Mouse (Mus musculus) hindbrain, embryonic 11.5 days (tissue): ENCODE results near the gene Sergef. TPM values are rescaled to one million over a fixed set of nuclear protein-coding genes. Genes with fewer than 3 reads are reported as not detected.

ENCODE experiments used
- ATAC-seq: fragments of 200-750 bp; cut with Nextera tagmentation; 2 replicates; pipeline ENCODE4 v1.8.0; 2017; ENCODE audit warnings: mild to moderate bottlenecking, moderate TSS enrichment, moderate library complexity; ENCODE audit not compliant: low FRiP score
- DNase-seq: peaks from one replicate; pipeline ENCODE4 v3.0.0-alpha.2; 2015; ENCODE audit warnings: low spot score
- H3K27ac ChIP-seq: fragments of 300-500 bp; sonication (generic); 2 replicates; pipeline ENCODE4 v1.5.1; 2014; ENCODE audit warnings: mild to moderate bottlenecking, low read depth, low read length
- H3K27me3 ChIP-seq: fragments of 300-500 bp; sonication (generic); 2 replicates; pipeline ENCODE4 v1.6.1; 2014; ENCODE audit warnings: mild to moderate bottlenecking, low read length, moderate library complexity, mixed read lengths; ENCODE audit not compliant: control insufficient read depth, insufficient read depth
- H3K36me3 ChIP-seq: fragments of 300-500 bp; sonication (generic); 2 replicates; pipeline ENCODE4 v1.6.1; 2014; ENCODE audit warnings: mild to moderate bottlenecking, low read length, moderate library complexity, mixed read lengths; ENCODE audit not compliant: control insufficient read depth, insufficient read depth
- H3K4me1 ChIP-seq: fragments of 300-500 bp; sonication (generic); replicated peaks from 2 replicates; pipeline ENCODE4 v1.6.1; 2014; ENCODE audit warnings: low read length, mixed read lengths; ENCODE audit not compliant: control insufficient read depth, insufficient read depth
- H3K4me2 ChIP-seq: fragments of 300-500 bp; sonication (generic); replicated peaks from 2 replicates; pipeline ENCODE4 v1.6.1; 2014; ENCODE audit warnings: mild to moderate bottlenecking, low read depth, low read length
- H3K4me3 ChIP-seq: fragments of 300-500 bp; sonication (generic); 2 replicates; pipeline ENCODE4 v1.5.1; 2014; ENCODE audit warnings: low read depth, low read length
- H3K9ac ChIP-seq: fragments of 300-500 bp; sonication (generic); 2 replicates; pipeline ENCODE4 v1.6.1; 2014; ENCODE audit warnings: low read depth, low read length
- H3K9me3 ChIP-seq: fragments of 300-500 bp; sonication (generic); 2 replicates; pipeline ENCODE4 v1.6.1; 2016; ENCODE audit warnings: low read length; ENCODE audit not compliant: control insufficient read depth
- WGBS: fragments of 180-500 bp; shearing (Covaris S2); extraction: QIAGEN DNeasy Blood & Tissue Kit; methylation state at CpG from one replicate; pipeline ENCODE4 v1.1.7; 2014; 5-methylcytosine and 5-hydroxymethylcytosine counted together
- polyA plus RNA-seq: library from polyadenylated mRNA; unstranded; fragments of >200 nt; fragmentation: Nextera tagmentation; extraction: Ambion mirVana; gene quantifications from 2 replicates; pipeline ENCODE4 v1.2.1, GENCODE M21; 2014

Gene Sergef
- polyA plus RNA-seq, 1 experiment from 2014 or later = 16.0 TPM

DNA sequence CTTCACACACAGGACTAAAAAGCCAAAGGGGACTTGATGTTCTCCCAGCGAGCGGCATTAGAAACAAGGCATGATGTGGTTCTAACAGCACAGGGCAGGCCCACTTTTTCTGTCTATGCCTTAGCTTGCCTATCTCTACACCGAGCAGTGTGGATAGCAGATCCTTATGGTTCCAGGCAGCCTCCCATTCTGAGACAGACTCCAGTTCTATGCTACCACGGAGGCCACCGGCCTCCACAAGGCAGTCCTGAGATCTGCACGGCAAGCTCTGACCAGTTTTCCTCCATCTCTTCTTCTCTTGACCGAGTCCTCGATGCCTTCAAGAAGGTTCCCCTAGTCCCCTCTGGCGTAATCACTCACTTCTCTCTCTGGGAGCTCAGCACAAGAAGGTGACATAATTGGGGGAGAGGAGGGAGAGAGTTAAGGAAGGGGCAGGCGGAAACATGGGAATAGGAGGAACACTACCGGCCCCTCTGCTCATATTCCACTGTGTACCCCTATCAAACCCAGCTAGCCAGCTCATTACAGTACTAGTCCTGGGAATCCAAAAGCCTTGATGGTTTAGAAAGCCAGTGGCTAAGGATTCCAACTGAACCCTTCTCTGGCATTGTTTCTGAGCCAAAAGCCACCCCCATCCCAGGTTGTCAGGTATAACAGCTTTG is 104.7 kb downstream of the Sergef start:
- DNase-seq = no peak
- no peak overlapping the region for H3K9ac ChIP-seq
- no peak overlapping the region for H3K27ac ChIP-seq
- no peaks in the 10 kb centered on the region for H3K36me3 ChIP-seq
- ATAC-seq = no peak
- no peaks in the 10 kb centered on the region for H3K9me3 ChIP-seq
- no peak overlapping the region for H3K4me2 ChIP-seq
- H3K27me3 ChIP-seq = no peaks in the 10 kb centered on the region
- no peak overlapping the region for H3K4me3 ChIP-seq
- 79% methylated on average over 11 of the region's 11 CpGs for WGBS
- H3K4me1 ChIP-seq = 0 out of 2 replicates have a peak, but pooled peaks cover 4% of the 10 kb centered on the region

DNA sequence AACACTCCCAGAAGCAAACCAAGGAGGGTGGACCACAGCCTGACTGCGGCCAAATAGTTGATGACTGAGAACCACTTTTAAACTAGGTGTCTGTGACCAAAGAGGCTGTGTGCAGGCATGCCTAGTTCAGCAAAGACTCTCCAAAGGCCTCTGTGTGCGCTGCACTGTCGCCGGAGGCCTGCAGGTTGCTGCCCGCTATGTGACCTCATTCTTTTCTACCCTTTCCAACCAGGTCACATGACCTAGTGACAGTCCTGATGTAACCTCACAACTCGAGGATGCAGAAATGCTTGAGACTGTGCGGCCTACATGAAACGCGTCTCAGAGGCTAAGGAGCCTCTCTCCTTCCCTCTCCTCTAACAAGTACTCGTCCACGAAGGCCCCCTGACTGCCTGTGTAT is 106.1 kb downstream of the Sergef start:
- no peak for DNase-seq

DNA sequence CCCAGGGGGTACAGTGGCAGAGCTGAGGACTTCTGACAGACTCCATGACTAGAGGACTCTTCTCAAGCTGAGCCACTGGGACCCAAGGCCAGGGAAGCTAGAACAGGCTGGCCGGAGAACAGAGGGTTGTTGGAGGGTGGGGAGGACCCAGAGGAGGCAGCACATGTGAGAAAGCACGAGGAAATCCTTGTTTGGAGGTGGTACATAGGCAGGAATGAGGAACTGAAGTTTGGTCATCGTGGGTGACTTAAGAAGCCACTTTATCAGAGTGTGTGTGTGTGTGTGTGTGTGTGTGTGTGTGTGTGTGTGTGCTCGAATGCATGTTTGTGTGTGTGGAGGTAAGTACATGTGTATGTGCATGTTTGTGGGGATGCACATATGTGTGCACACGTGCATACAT is 108.3 kb downstream of the Sergef start:
- Histone ChIP-seq H3K4me2 (no peak overlapping the region), H3K9me3 (no peaks in the 10 kb centered on the region), H3K36me3 (no peaks in the 10 kb centered on the region), H3K27ac (no peak overlapping the region), H3K27me3 (no peaks in the 10 kb centered on the region), H3K4me1 (0 out of 2 replicates have a peak, but pooled peaks cover 4% of the 10 kb centered on the region), H3K4me3 (no peak overlapping the region), H3K9ac (no peak overlapping the region)
- ATAC-seq (no peak), DNase-seq (no peak)
- 85% methylated on average over 5 of the region's 5 CpGs for WGBS

More for the DNA sequence above, 106.1 kb downstream of the Sergef start:
- Histone ChIP-seq H3K4me3 (no peak overlapping the region), H3K27me3 (no peaks in the 10 kb centered on the region), H3K27ac (no peak overlapping the region), H3K9me3 (no peaks in the 10 kb centered on the region), H3K36me3 (no peaks in the 10 kb centered on the region), H3K4me2 (no peak overlapping the region), H3K4me1 (0 out of 2 replicates have a peak, but pooled peaks cover 4% of the 10 kb centered on the region), H3K9ac (no peak overlapping the region)
- ATAC-seq = no peak
- 75% methylated on average over 11 of the region's 11 CpGs for WGBS

DNA sequence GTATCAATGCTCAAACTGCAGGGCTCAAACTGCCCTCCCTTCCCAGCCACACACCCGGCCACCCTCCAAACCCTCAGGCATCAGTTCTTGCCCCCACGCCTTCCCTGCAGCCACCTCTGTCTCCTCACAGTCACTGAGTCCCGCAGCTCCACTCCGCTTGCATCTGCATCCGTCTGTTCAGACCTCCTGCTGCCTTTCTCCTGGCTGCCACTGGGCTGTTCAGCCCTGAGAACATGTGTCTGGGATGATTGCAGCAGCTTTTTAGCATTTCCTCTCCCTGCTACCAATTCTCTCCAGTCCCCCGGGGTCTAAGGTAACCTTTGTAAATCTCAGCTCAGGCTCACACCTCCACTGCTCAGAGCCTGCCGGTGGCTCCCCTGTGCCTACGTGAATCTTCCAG is 109.7 kb downstream of the Sergef start:
- WGBS = 56% methylated on average over 8 of the region's 8 CpGs
- DNase-seq (no peak), ATAC-seq (no peak)
- Histone ChIP-seq H3K27ac (no peak overlapping the region), H3K4me1 (no peaks in the 10 kb centered on the region), H3K27me3 (no peaks in the 10 kb centered on the region), H3K4me3 (no peak overlapping the region), H3K4me2 (no peak overlapping the region), H3K9me3 (no peaks in the 10 kb centered on the region), H3K9ac (no peak overlapping the region), H3K36me3 (no peaks in the 10 kb centered on the region)

DNA sequence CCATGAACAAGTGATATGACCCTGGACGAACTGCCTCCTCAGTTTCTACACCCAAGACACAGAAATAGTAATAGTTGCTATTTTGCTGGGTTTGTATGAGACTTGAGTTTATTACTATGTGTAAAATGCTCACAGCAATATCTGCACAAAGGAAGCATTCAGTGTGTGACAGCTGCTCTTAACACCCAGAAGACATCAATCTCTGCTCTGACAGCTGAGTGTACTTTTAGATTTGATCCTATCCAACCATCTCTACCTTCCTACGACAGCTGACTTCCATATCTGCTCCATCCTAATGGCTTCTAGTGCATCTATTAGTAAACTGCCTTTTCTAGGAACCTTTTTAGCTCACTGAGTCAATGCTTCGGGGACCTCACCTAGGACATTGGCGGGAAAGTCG is 110.3 kb downstream of the Sergef start:
- H3K4me1 ChIP-seq = no peaks in the 10 kb centered on the region
- no peak overlapping the region for H3K9ac ChIP-seq
- H3K4me3 ChIP-seq = no peak overlapping the region
- H3K9me3 ChIP-seq = no peaks in the 10 kb centered on the region
- no peaks in the 10 kb centered on the region for H3K27me3 ChIP-seq
- H3K36me3 ChIP-seq = no peaks in the 10 kb centered on the region
- H3K27ac ChIP-seq = no peak overlapping the region
- 90% methylated on average over 5 of the region's 5 CpGs for WGBS
- DNase-seq (no peak), ATAC-seq (no peak)
- no peak overlapping the region for H3K4me2 ChIP-seq

DNA sequence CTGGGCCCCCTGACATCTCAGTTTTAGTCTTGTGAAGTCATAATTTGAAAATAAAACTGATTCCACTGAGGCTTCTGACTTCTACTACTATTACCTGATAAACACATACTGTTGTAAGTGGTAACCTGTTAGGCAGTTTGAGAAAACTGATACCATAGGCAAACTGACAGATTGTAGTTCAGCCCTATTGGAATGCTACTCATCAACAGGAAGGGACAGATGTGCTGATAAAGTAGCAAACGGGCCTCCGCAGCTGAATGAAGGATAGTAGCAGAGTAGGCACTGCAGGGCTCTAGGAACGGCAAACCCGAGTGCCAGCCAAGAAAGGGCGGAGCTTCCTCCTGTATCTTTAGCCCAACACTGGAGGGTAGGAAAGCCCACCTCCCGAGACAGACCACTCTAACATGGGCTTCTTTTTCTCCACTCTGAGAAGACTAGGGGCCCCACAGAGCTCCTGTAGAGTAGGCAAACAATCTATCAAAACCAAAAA is 112.9 kb downstream of the Sergef start:
- Histone ChIP-seq H3K4me3 (no peak overlapping the region), H3K4me1 (no peaks in the 10 kb centered on the region), H3K9ac (no peak overlapping the region), H3K9me3 (no peaks in the 10 kb centered on the region), H3K4me2 (no peak overlapping the region), H3K36me3 (no peaks in the 10 kb centered on the region), H3K27me3 (no peaks in the 10 kb centered on the region), H3K27ac (no peak overlapping the region)
- DNase-seq (no peak), ATAC-seq (no peak)
- WGBS = 56% methylated on average over 6 of the region's 6 CpGs

DNA sequence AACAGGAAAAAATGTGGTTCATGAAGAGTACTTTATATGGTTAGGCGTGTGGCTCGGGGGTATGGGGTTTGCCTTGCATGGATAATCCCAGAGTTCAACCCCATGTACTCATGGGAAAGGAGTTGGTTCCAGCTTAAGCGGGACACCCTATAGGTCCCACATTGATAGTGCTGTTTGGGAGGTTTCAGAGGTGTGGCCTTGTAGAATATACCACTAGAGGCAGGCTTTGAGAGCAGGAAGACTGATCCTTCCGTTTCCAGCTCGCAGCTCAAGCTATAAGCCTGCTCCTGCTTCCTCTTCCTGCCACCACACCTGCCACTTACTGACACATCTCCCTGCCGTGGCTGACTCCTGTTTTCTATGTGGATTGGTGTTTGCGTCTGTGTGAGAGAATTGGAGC is 116.4 kb downstream of the Sergef start:
- Histone ChIP-seq H3K4me2 (no peak overlapping the region), H3K36me3 (no peaks in the 10 kb centered on the region), H3K4me3 (no peak overlapping the region), H3K9ac (no peak overlapping the region), H3K27me3 (no peaks in the 10 kb centered on the region), H3K27ac (no peak overlapping the region), H3K9me3 (no peaks in the 10 kb centered on the region), H3K4me1 (no peaks in the 10 kb centered on the region)
- DNase-seq = no peak
- no peak for ATAC-seq
- 87% methylated on average over 7 of the region's 7 CpGs for WGBS

DNA sequence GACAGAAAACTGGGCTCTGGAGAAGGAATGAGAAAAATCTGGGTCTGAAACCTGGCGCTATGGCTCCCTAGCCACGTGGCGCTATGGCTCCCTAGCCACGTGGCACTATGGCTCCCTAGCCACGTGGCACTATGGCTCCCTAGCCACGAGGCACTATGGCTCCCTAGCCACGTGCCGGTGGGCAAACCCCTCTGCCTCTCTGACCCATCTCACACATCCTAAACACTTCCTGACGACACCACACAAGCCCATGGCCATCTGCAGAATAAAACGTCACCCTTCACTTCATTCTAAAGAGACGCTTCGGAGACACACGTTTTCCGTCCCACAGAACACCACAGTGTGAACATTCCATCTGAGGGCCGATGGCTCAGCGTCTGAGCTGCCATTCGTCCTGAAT is 117.8 kb downstream of the Sergef start:
- Histone ChIP-seq H3K27me3 (no peaks in the 10 kb centered on the region), H3K4me3 (no peak overlapping the region), H3K4me1 (no peaks in the 10 kb centered on the region), H3K4me2 (no peak overlapping the region), H3K9me3 (no peaks in the 10 kb centered on the region), H3K36me3 (no peaks in the 10 kb centered on the region), H3K27ac (no peak overlapping the region), H3K9ac (no peak overlapping the region)
- DNase-seq = no peak
- ATAC-seq = no peak
- 94% methylated on average over 17 of the region's 17 CpGs for WGBS

DNA sequence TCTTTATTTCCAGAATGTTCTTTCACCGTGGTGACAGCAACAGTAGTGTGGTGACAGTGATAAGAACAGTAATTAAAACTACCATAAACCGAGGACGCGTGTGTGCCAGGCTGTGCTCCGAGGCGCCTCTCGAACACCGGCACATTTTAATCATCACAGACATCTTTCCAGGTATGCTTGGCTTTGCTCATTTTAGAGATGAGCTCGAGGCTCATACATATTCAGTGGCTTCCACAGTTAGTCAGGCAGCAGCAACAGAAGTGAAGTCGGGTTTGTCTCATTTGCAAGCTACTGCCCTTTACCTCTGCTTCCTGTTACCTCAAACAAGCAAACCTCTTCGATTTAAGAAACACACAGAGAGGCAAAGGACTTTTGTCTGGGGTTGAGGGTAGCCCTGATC is 120.5 kb downstream of the Sergef start:
- H3K4me2 ChIP-seq = no peak overlapping the region
- no peak for ATAC-seq
- no peak overlapping the region for H3K4me3 ChIP-seq
- WGBS = 88% methylated on average over 11 of the region's 11 CpGs
- DNase-seq = no peak
- no peaks in the 10 kb centered on the region for H3K9me3 ChIP-seq
- no peaks in the 10 kb centered on the region for H3K27me3 ChIP-seq
- H3K27ac ChIP-seq = no peak overlapping the region
- no peaks in the 10 kb centered on the region for H3K36me3 ChIP-seq
- no peaks in the 10 kb centered on the region for H3K4me1 ChIP-seq
- H3K9ac ChIP-seq = no peak overlapping the region
